Comparison of ENCODE assay signal across 23 mouse cellular contexts in the genomic region with DNA sequence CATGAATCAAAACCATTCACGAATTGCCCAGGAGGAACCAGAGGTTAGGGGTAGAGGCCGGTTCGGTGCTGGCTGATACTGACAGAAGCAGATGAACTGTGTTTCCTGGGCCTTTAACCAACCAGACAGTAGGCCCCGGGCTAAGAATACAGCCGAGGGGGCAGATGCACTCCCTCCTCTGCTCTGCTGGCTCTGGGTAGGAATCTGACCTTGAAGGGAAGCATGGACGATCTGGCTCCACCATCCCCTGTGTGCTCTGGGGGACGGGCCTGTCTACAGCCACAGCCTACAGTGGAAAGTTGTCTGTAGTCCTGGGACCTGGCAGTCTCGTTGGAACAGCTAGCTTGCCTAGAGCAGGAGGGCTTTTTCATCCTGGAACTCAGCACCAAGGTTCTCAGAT. TPM values are rescaled to one million over a fixed set of nuclear protein-coding genes. Genes with fewer than 3 reads are reported as not detected.
A peak's percentile ranks its signal among the peaks of the same experiment; 100 is the strongest.
DNase-seq lines count a peak whose midpoint lies in the region; TF ChIP-seq lines count a peak whose summit lies in the region.
"Had no signal": no experiment of that assay in that cellular context is flagged by ENCODE, and none has a peak within 500 bp of the region (broad histone marks: within the 10 kb centered on the region; RNA-seq: fewer than 3 reads in every experiment).

No protein-coding gene starts in this region.

- no peak for TF ChIP-seq CTCF in gastrocnemius, adult 2 months (IDR thresholded peaks at IDR 0.05)
- no peak for TF ChIP-seq CTCF in thymus, adult 2 months (IDR thresholded peaks at IDR 0.05; ENCODE audit: borderline replicate concordance, control insufficient read depth, extremely low read depth, insufficient read depth, low read length, poor library complexity)

- no peaks in the 10 kb centered on the region for H3K4me1 ChIP-seq in thymus, adult 2 months (replicated peaks; ENCODE audit: control insufficient read depth, insufficient read depth, low read length)
- H3K4me1 ChIP-seq: limb, embryonic 10.5 days; midbrain, embryonic 12.5 days; neural tube, embryonic 15.5 days; stomach, embryonic 15.5 days had no signal

- H3K4me3 ChIP-seq in gastrocnemius, adult 2 months: peak overlapping the region; percentile 4
- no peak overlapping the region for H3K4me3 ChIP-seq in thymus, adult 2 months (ENCODE audit: control insufficient read depth, insufficient read depth, low read length)
- H3K4me3 ChIP-seq: embryonic facial prominence, embryonic 12.5 days; limb, embryonic 10.5 days; liver, embryonic 12.5 days; midbrain, embryonic 12.5 days; neural tube, embryonic 15.5 days; stomach, embryonic 15.5 days had no signal

- H3K27me3 ChIP-seq in thymus, adult 2 months (ENCODE audit: control insufficient read depth, insufficient read depth, low read length): no peaks in the 10 kb centered on the region
- H3K27me3 ChIP-seq: embryonic facial prominence, embryonic 12.5 days; midbrain, embryonic 12.5 days; neural tube, embryonic 15.5 days; stomach, embryonic 15.5 days had no signal

- H3K36me3 ChIP-seq in thymus, adult 2 months (ENCODE audit: control insufficient read depth, insufficient read depth, low read length): no peaks in the 10 kb centered on the region
- H3K36me3 ChIP-seq: liver, embryonic 12.5 days; midbrain, embryonic 12.5 days; neural tube, embryonic 15.5 days; stomach, embryonic 15.5 days had no signal

- DNase-seq in gastrocnemius, adult 2 months: peak; percentile 57
- no peak for DNase-seq in gastrocnemius, postnatal 4 days (ENCODE audit: low spot score in 2 of 2)
- peak; percentile 72 for DNase-seq in adrenal gland, postnatal 14 days
- peak; percentile 36 for DNase-seq in heart, adult 8-10 months (ENCODE audit: low spot score)
- DNase-seq in heart, postnatal 10 days: peak; percentile 68 to 71
- DNase-seq in left cerebral cortex, postnatal 25 days (ENCODE audit: low spot score in 2 of 2): no peak
- no peak for DNase-seq in right cerebral cortex, adult 2 months (ENCODE audit: low spot score in 2 of 2)
- DNase-seq in thymus, adult 2 months: no peak
- DNase-seq: B cell, adult 2 months; cerebellum, adult 18-20 months; forebrain, postnatal 0 days; layer of hippocampus, postnatal 36 days; lung, embryonic 14.5 days; right cerebral cortex, adult 18-20 months; thymus, postnatal 14 days had no signal

- peak overlapping the region; percentile 78 for H3K27ac ChIP-seq in gastrocnemius, adult 2 months
- no peak overlapping the region for H3K27ac ChIP-seq in thymus, adult 2 months (ENCODE audit: control insufficient read depth, insufficient read depth, low read length)
- H3K27ac ChIP-seq: embryonic facial prominence, embryonic 12.5 days; hindbrain, embryonic 14.5 days; limb, embryonic 10.5 days; liver, embryonic 12.5 days; midbrain, embryonic 12.5 days; neural tube, embryonic 15.5 days; stomach, embryonic 15.5 days had no signal

- intact Hi-C loops in gastrocnemius, adult 2 months (cut with DNase I): no loop called here
- intact Hi-C loops in heart, postnatal 10 days (cut with DNase I): no loop called here
- intact Hi-C loops in left cerebral cortex, postnatal 25 days (cut with DNase I): no loop called here

- 89% methylated on average over 8 of the region's 8 CpGs for WGBS in thymus, adult 2 months

- no peak for TF ChIP-seq POLR2A in thymus, adult 2 months (IDR thresholded peaks at IDR 0.05; ENCODE audit: control insufficient read depth, extremely low read depth, insufficient read depth, low read length, poor library complexity)

RNA-seq across cellular contexts. Expression of gene Pmp22, which starts 14.7 kb away (rescaled TPM):
- total RNA-seq in gastrocnemius, adult 2 months (2021): 10 to 100 TPM; 28.8 to 43.1 TPM
- 100 to 1,000 TPM; 370 to 372 TPM for total RNA-seq in gastrocnemius, postnatal 4 days (2021)
- 112 and 113 TPM in 2 replicates for total RNA-seq in adrenal gland, postnatal 14 days (2021)
- total RNA-seq in heart, adult 8-10 months (2022): 10 to 100 TPM; 31.6 to 43.0 (median 38.9) TPM
- 100 to 1,000 TPM in 1 of 2 experiments, 10 to 100 TPM in 1; 81.7 to 120 TPM for total RNA-seq in heart, postnatal 10 days (2021)
- total RNA-seq in left cerebral cortex, postnatal 25 days (2021): 10 to 100 TPM; 26.4 to 34.5 TPM
- polyA plus RNA-seq in thymus, adult 2 months (2012; rRNA removed): 24.2 and 27.3 TPM in 2 replicates
- total RNA-seq: common myeloid progenitor, adult 5-6 weeks had no signal

Comparison
In these comparisons a context has a peak if more than half of its experiments do, and no peak if none do; other contexts are left out.
1. DNase-seq: peak in gastrocnemius, adult 2 months (single experiment), adrenal gland, postnatal 14 days (single experiment), heart, adult 8-10 months (single experiment) and heart, postnatal 10 days (2 of 2); none in gastrocnemius, postnatal 4 days (0 of 2), left cerebral cortex, postnatal 25 days (0 of 2), right cerebral cortex, adult 2 months (0 of 2) and thymus, adult 2 months (single experiment).